Mouse (Mus musculus) spleen, embryonic (tissue): ENCODE results near the gene Prrc2c.
"Not testable (repeated sequence)": the region's sequence is repeated elsewhere in the genome, so short reads cannot be mapped to it uniquely, and the experiment has no call there.

Source experiments
- CTCF ChIA-PET: fragments of 350-600 bp; sonication (Branson Sonifier 250); formaldehyde crosslinking; loops from one replicate; lab custom pipeline; 2022; lab: Charles Lee

Gene Prrc2c

DNA sequence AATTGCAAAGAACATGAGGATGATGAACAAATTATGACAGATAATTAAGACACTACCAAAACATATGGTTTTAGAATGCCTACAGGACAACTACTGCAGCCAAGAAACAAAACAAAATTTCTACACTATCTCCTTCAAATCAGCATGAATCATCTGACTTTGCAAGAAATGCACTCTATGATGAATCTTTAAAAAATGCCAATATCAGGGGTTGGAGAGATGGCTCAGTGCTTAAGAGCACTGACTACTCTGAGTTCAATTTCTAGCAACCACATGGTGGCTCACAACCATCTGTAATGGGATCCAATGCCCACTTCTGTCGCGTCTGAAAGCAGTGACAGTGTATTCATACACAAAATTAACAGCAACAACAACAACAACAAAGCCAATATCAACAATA, 46.6 kb downstream of the Prrc2c start:
- CTCF ChIA-PET: no interaction called here

DNA sequence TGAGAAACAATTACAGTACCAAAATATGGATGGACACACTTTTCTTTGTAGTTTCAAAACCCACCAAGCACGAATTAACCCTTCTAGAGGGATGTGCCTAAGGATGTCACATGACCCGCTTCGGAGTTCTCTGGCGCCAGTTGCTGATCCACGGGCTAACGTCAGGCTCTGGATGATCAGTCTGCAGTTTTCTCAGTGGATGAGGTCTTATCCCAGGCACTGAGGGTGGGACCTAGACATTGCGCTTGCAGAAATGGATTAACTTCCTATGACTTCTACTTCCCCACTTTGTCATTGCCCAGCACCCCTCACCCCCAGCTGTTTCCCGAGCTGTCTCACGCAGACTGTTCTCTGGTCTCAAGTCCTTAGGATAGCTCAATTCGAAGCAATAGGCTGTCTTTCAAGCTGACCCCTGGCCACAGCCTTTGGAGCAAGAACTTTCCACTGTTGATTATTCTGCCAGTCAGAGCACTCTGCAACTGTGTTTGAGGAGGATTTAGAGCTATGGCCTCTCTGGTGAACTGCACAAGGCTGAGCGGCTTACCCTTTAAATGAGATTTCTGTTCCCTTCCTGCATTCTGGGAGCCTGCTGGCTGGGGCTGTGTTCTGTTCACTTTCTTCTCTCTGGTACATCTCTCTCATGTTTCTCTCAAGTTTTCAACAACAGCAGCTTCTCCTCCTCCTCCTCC, 74.7 kb downstream of the Prrc2c start:
- CTCF ChIA-PET: no interaction called here

DNA sequence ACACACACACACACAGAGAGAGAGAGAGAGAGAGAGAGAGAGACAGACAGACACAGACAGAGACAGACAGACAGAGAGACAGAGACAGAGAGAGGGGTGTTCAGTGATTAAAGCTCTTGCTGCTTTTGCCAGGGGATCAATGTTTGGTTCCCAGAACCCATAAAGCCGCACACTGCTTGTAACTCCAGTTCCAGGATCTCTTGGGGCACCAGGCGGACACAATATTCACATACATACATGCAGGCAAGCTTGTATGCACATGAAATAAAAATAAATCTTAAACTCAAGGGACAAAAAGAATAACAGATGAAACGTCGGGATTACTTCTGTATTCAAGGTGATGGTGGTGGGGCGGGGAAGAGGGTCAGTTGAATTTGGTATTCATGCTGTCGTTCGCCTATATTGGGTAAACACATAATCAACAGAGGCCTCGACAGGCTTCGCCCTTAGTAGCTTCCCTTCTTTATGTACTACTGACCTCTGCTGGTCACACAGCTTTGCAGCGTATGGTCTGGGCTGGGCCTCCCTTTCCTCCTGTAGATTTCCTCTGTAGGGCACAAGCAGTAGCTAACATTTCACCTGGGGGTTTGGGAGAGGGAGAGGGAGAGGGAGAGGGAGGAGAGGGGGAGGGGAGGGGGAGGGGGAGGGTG, 75.4 kb downstream of the Prrc2c start:
- CTCF ChIA-PET: no interaction called here

DNA sequence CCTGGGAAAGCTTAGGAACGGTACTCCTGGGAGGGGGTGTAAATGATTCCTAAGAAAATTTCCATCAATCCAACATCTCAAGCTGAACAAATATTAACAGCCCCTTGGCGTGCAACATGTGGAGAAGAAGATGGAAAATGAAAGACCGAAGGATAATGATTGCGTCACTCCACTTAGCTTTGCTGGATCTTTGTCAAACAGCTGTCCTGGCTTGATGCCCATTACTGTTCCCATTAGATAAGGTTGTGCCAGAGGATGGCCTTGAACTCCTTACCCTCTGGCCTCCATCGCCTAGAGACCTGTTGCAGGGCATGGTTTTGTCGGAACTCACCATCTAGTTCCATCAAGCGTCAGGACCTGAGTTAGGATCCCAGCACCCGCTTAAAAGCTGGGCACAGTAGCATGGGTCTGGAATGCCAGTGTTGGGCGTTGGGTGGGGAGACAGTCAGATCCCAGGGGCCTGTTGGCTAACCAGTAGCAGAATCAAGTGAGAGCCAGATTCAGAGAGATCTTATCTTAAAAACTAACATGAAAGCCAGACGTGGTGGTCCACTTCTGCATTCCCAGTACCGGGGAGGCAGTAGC, 80.0 kb downstream of the Prrc2c start:
- CTCF ChIA-PET: no interaction called here

DNA sequence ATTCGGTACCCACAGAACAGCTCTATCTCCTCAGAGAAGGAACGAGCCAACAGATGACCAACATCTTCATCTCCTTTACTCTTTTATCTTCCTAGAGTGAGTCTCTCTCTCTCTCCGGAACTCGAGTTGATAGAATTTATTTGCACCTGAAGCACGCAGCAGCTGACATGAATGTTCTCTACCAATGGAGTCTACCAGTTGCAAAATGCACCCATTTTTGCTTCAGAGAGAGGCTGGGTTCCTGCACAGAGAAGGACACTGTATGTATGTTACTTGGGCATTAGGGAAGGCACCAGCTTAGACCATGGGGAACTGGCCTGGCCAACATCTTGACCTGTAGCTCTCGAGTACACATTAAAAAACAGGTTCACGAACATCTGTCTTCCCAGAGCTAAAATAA, 82.2 kb downstream of the Prrc2c start, which contains the start of gene Myocos:
TSS of gene Myocos (minus strand) at position 101 of the 400 bp plus-strand sequence.
- CTCF ChIA-PET: interaction anchor here (1.0 kb wide), 1 partner anchor 96 kb away, joined by 3 read pairs; no protein-coding TSS in a partner anchor

DNA sequence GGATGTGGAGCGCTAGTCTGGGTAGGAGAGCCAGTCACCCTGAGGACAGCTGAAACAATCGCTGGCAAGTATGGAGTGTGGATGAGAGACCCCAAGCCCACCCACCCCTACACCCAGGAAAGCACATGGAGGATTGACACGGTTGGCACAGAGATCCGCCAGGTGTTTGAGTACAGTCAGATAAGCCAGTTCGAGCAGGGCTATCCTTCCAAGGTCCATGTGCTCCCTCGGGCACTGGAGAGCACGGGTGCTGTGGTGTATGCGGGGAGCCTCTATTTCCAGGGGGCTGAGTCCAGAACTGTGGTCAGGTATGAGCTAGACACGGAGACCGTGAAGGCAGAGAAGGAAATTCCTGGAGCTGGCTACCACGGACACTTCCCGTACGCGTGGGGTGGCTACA, 91.9 kb downstream of the Prrc2c start:
- CTCF ChIA-PET: no interaction called here

DNA sequence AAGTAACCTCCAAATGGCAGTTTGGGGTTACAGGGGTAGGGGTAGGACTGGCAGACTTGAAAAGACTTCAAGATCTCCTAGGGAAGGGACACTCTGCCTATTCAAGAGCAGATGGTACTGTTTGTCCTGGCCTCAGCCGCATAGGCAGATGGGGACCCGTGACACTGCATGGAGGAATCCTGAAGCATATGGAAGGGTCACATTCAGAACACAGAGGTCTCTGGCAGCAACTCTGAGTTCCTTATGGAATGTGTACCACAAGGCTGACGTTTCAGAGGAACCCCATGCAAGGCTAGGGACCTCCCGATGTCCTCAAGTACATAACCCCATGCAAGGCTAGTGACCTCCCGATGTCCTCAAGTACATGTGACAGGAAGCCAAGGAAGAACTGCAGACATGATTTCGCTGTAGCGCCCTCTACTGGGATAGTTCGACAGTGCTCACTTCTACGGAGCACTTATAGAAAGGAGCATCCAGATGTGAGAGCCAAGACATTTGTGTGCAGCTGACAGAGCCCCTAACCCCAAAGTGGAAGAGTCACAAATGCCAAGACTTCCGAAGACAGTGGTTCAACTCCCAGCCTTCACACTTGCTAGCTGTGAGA, 94.2 kb downstream of the Prrc2c start:
- CTCF ChIA-PET: no interaction called here

DNA sequence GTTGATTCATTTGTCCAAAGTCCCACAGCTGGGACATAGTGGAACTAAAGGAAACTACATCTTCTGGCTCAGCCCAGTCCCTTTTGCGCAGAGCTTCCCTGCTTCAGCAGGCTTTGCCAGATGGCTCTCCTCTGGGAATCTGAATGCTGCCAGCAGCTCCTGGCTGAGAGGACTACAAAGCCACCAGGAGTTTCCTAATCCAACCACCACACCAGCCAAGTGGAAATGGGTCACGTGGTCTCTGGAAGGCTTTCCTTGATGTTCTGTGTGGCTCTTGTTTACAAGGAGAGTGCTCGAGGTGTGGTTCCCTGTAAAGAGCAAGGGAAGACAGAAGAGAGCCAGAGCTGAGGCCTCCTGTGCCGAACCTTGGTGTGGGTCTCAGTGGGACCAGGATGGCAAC, 96.6 kb downstream of the Prrc2c start:
- CTCF ChIA-PET: interaction anchor here (0.7 kb wide), 1 partner anchor 74 kb away, joined by 3 read pairs; no protein-coding TSS in a partner anchor

DNA sequence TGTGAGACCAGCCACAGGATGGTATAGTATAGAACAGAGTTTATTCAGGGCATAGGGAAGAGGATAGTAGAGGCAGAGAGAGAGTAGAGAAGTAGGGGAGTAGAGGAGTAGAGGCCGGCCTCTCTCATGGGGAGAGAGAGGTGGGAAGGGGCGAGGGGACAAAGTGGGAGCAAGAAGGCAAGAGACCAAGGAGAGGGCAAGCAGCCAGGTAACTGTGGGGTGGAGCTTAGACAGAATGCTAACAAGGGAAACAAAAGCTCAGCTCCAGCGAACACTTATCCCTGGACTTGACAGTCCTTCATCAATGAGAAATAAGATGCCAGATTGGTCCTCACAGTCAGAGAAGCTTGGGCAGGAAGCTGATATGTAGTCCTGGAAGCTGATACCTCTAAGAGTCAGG, 97.8 kb downstream of the Prrc2c start:
- CTCF ChIA-PET: no interaction called here

DNA sequence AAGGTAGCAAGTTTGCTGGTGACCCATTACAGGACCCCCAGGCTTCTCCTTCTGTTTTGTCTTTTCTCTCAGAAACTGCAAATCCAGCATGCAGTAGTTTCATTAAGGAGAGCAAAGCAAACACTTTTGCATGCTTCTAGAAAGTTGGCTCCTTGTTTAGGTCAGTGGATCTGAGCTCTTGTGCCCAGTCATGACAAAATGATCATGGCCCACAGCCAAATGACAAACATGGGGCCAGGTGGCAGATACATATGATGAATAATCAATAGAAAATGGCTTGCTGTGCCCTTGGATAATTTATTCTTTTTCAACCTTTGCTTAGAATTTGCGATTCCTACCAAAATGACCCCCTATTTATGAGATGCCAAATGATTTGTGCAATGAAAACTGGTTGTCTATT, 100.5 kb downstream of the Prrc2c start:
- CTCF ChIA-PET: no interaction called here

DNA sequence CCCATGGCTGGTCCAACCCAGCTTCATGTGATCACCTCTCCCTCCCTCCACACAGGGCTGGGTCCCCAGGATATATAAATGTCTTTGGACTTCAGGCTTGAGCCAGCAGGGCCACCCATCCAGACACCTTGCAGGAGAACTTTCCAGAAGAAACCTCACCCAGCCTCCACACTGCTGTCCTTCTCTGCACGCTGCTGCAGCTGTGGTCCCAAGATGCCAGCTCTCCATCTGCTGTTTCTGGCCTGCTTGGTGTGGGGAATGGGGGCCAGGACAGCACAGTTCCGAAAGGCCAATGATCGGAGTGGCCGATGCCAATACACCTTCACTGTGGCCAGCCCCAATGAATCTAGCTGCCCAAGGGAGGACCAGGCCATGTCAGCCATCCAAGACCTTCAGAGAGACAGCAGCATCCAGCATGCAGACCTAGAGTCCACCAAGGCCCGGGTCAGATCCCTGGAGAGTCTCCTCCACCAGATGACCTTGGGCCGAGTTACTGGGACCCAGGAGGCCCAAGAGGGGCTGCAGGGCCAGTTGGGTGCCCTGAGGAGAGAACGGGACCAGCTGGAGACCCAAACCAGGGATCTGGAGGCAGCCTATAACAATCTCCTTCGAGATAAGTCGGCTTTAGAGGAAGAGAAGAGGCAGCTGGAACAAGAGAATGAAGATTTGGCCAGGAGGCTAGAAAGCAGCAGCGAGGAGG, 101.2 kb downstream of the Prrc2c start, which contains the start of gene Myoc:
TSS of gene Myoc (plus strand) at position 105 of the 700 bp plus-strand sequence.
- CTCF ChIA-PET: no interaction called here

DNA sequence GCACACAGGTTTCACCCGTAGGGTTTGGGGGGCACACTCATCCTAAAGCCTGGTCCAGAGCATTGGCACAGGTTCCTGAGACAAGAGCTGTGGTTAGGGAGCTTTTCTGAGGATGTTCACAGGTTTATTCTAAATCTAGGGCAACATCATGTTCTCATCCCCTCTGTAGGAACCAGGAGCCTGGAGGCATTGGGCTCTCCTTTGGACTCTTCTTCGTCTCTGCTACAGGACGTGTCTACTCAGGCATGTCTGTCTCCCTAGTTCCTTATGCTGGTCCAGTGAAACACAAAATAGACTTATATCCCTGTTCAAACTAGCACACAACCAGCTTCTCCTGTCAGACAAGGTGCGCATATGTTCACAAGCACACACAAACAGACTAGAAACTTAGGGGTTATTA, 101.8 kb downstream of the Prrc2c start:
- CTCF ChIA-PET: no interaction called here

DNA sequence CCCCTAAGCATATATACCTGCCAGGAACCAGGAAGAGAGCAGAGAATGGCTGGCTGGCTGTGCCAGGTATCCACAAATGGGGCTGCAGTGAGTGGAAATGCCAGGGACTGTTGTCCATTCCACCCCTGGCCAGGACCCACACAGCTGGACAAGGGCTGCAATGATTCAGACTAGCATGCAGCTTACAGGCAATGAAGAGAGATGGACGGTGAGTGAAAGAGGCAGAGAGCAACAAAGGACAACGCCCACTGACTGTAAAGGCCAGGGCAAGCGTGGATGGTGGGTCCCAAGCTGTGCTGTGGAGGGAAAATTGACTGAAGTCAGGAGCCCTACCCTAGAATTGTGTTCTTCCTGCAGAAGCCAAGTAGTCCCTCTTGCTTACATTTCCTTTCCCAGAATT, 103.8 kb downstream of the Prrc2c start:
- CTCF ChIA-PET: no interaction called here

DNA sequence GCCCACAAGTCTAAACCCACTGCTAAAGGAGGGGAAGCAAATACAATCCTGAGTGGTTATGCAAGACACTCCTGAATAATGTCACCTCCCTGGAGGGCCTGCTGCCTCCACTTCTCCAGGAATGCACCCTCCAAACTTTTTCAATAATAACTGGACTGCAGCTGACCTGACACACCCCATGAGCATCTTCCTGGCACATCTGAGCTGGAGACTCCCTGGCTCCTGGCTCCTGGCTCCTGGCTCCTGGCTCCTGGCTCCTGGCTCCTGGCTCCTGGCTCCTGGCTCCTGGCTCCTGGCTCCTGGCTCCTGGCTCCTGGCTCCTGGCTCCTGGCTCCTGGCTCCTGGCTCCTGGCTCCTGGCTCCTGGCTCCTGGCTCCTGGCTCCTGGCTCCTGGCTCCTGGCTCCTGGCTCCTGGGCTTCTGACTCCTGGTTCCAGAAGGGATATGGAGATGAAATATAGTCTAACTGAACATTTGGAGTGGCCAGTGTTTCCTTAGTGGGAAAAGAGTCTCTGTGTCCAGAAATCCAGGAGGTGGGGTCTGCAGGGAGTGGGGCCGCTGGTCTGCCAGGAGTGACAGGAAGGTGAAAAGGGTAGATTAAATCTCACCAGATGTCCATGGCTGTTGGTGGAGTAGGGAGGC, 104.9 kb downstream of the Prrc2c start:
- CTCF ChIA-PET: not testable (repeated sequence)

DNA sequence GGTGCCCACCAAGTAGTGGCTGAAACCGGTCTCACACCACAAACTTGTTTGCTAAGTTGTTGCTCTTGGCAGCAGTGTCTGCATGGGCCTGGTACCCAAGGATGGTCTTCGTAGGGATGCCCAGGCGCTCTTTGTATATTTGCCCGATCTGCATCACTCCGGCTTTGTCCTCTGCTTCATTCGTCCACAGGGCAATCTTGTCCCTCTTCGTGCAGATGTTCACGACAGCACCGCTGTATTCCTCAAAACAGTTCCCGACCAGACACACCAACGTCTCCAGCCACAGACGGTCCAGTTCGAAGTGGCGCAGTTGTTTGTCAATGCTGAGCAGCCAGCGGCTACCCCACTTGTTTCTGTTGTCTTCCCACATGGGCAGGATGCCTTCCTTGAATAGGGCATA, 112.0 kb downstream of the Prrc2c start:
- CTCF ChIA-PET: not testable (repeated sequence)

DNA sequence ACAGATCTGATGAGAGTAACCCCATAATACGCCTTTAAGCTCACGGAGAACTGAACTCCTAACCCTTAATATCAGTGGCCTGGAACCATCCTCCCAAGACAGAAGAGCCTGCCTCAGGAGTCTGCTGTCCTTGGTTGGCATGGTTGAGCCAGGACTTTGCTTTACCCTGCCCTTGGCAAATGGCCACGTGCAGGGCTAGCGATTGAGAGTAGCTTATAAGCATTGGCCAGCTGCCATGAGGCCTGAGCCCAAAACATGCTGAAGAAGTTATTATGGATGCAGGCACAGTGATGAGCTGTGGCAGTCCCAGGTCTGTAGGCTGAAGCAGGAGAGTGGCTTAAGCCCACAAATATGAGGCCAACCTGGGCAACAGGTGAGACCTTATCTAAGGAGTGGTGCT, 112.5 kb downstream of the Prrc2c start:
- CTCF ChIA-PET: not testable (repeated sequence)

DNA sequence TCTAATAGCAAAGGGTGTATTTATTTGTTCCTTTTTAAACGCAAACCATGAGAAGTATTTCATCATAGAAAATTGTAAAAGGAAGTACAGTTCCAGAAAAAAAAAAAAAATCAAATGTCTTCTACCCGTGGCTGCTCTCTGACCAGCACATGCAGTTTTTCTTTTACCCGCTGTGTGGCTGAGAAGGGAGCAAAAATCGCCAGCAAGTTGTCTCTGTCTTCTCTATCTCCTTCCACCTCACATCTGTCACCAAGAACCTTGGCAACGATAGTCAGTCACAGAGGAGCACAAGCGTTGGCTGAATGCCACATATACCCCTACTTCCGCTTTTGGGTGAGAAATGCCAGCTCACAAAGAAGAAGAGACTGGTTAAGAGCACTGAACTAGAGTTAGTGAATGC, 115.1 kb downstream of the Prrc2c start:
- CTCF ChIA-PET: no interaction called here

DNA sequence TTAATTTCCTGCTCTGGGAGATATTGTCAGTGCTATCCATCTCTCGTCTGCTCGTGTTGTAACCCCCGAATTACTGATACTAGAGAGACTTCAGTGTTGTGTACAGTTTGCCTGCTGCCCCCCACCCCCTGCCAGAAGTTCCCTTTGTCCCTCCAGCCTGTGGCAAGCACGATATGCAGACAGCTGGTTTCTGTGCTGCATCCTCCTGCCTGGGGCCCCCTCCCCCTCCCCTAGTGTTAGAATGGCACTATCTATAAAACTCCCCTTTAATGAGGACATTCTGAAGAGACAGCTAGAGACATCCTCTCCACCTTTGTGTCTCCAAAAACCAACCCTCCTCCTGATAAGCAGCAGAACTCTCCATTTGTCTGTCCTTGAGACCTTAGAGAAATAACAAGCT, 116.5 kb downstream of the Prrc2c start:
- CTCF ChIA-PET: no interaction called here
